Mouse (Mus musculus): ENCODE results near the gene Grb10. TPM values are rescaled to one million over a fixed set of nuclear protein-coding genes. Genes with fewer than 3 reads are reported as not detected.

The Grb10 gene
- polyA plus RNA-seq, 1 experiment from 2014 or later: 410 TPM

DNA sequence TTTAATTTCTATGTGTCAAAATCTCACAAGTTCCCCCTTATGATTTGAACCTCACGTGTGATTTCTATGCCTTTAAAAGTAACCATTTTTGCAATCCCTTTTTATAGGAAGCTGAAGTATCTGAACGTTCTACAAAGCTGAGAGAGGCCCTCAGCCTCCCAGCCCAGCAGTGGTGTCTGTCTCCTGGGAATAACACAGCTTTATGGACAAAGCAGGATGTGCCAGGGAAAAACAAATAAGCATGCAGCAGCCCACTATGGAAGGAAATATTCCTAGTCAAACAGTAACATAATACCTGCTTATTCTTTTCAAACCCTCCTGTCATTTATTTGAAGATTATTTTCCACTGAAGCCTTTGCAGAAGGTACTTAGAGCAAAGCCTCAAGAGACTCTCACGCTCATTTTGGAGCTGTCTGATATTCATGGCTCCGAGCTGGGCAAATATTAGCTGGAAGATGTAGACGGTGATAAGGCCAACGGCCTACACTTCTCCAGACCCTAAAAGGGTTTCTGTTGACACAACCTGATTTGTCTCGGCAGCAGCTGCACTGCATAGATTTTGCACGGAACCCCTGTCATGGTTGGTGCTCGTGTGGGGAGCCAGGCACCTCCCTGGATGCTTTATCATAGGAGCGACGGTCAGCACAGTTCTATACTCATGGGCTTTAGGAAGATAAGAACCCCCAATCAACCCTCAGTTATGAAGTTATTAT lies 153.8 kb downstream of the Grb10 start:
- Histone ChIP-seq H3K4me1 (replicated peaks) (peaks cover 87% of the 10 kb centered on the region), H3K36me3 (no peaks in the 10 kb centered on the region), H3K27me3 (ENCODE audit: insufficient read depth, poor library complexity, severe bottlenecking) (peaks cover 4% of the 10 kb centered on the region; the same call in 1 of the 2 replicates), H3K27ac (peak overlapping the region; percentile 81), H3K9me3 (no peaks in the 10 kb centered on the region), H3K4me3 (no peak overlapping the region)
- no peak for DNase-seq (ENCODE audit: low spot score)
- WGBS: 40% methylated on average over 11 of the region's 11 CpGs

GRCm38 (mm10) chr11:11881783-11882155 lies 156.7 kb downstream of the Grb10 start:
- Histone ChIP-seq H3K9me3 (no peaks in the 10 kb centered on the region), H3K4me1 (replicated peaks) (peaks cover 83% of the 10 kb centered on the region), H3K27ac (peak overlapping the region; percentile 87), H3K27me3 (ENCODE audit: insufficient read depth, poor library complexity, severe bottlenecking) (no peaks in the 10 kb centered on the region), H3K4me3 (no peak overlapping the region), H3K36me3 (no peaks in the 10 kb centered on the region)
- 27% methylated on average over 1 of the region's 1 CpGs for WGBS
- DNase-seq (ENCODE audit: low spot score): no peak

DNA sequence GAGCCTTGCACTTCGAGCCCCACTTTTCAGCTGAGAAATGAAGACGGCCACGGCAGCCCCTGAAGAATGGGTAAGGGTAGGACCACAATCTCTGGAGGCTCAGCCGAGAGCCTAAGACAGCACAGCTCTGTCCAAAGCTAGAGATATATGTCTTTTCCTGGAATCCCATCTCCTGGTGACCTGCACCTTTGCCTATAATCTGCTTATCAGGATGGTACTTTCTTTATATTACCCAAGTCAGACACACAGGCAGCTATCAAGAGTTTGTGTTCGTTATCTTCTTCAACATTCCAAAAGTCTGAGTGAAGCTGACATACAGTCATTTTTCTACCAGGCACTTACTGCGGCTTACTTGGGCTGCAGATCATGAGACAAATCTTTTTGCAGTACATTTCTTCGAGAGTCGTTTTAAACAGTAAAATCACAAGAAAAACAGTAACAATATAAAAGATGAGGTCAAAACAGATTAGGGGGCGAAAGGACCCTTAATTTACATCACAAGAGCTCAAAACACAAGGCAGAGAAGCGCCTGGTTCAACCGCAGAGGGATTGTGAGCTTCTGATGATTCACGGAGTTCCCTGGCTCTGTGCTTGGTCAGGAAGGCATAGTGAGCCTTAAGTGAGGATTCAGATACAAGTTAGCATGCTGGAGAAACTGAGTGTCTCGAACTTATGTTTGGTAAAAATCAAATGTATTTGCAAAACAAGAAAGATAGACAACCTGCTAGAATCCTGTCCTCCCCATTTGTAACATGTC lies 157.3 kb downstream of the Grb10 start:
- Histone ChIP-seq H3K27ac (peak overlapping the region; percentile 87), H3K27me3 (ENCODE audit: insufficient read depth, poor library complexity, severe bottlenecking) (no peaks in the 10 kb centered on the region), H3K36me3 (no peaks in the 10 kb centered on the region), H3K9me3 (no peaks in the 10 kb centered on the region), H3K4me3 (no peak overlapping the region), H3K4me1 (replicated peaks) (peaks cover 78% of the 10 kb centered on the region)
- WGBS: 37% methylated on average over 13 of the region's 13 CpGs
- DNase-seq (ENCODE audit: low spot score): no peak

Other genes with a start within 250 kb of the Grb10 start
- 67.8 and 105 TPM in 2 replicates for gene Fignl1, start 229.7 kb downstream of the Grb10 start, polyA plus RNA-seq (2016; fragmentation: Nextera tagmentation; extraction: Ambion mirVana)
- 10.2 TPM in 2 replicates for gene Ddc, start 140.5 kb downstream of the Grb10 start, polyA plus RNA-seq (2016; fragmentation: Nextera tagmentation; extraction: Ambion mirVana)